Mouse (Mus musculus) heart, postnatal 0 days (tissue): ENCODE data around the gene Mvp.
A peak's percentile ranks its signal among the peaks of the same experiment; 100 is the strongest.

ENCODE experiments used
- CTCF ChIP-seq: IDR thresholded peaks from 2 replicates; pipeline ENCODE4 v1.5.1; 2016; ENCODE audit warnings: antibody characterized with exemption, control low read depth, low read depth
- EP300 ChIP-seq: IDR thresholded peaks from 2 replicates; pipeline ENCODE4 v1.6.1; 2016; ENCODE audit warnings: antibody characterized with exemption, low read depth

- peak; percentile 97 for TF ChIP-seq CTCF
- TF ChIP-seq EP300, result peak; percentile 66
Observed at GRCm38 (mm10) chr7:126975950-126976866, 38.2 kb downstream of the Mvp start, which contains the start of gene Cdiptos.
